In genomic region chr1:98174811-98175132, GRCm38 (mm10) we compare ENCODE assay signal across 18 mouse cellular contexts.
DNase-seq lines count a peak whose midpoint lies in the region; ATAC-seq lines count a peak whose summit lies in the region.
"Had no signal": no experiment of that assay in that cellular context is flagged by ENCODE, and none has a peak within 500 bp of the region (broad histone marks: within the 10 kb centered on the region; RNA-seq: fewer than 3 reads in every experiment).

No protein-coding gene starts in this region.

- no peaks in the 10 kb centered on the region for H3K4me1 ChIP-seq in neural tube, embryonic 12.5 days
- 0 out of 2 replicates have a peak, but pooled peaks cover 3% of the 10 kb centered on the region for H3K4me1 ChIP-seq in hindbrain, embryonic 12.5 days
- no peaks in the 10 kb centered on the region for H3K4me1 ChIP-seq in limb, embryonic 15.5 days
- H3K4me1 ChIP-seq in stomach, embryonic 15.5 days = no peaks in the 10 kb centered on the region
- H3K4me1 ChIP-seq: heart, embryonic 12.5 days; liver, embryonic 15.5 days had no signal

- H3K27me3 ChIP-seq in neural tube, embryonic 12.5 days (replicated peaks) = no peaks in the 10 kb centered on the region
- no peaks in the 10 kb centered on the region for H3K27me3 ChIP-seq in hindbrain, embryonic 12.5 days
- H3K27me3 ChIP-seq in limb, embryonic 15.5 days = no peaks in the 10 kb centered on the region
- no peaks in the 10 kb centered on the region for H3K27me3 ChIP-seq in stomach, embryonic 15.5 days (replicated peaks)
- H3K27me3 ChIP-seq: CH12.LX; heart, embryonic 12.5 days; liver, embryonic 15.5 days had no signal

- no peak overlapping the region for H3K27ac ChIP-seq in neural tube, embryonic 12.5 days
- peak overlapping the region; percentile 64 for H3K27ac ChIP-seq in hindbrain, embryonic 12.5 days
- 0 out of 2 replicates have a peak overlapping the region, but pooled peaks have one; percentile 35 for H3K27ac ChIP-seq in limb, embryonic 15.5 days
- H3K27ac ChIP-seq in stomach, embryonic 15.5 days = peak overlapping the region; percentile 40; the same call in 1 of the 2 replicates
- H3K27ac ChIP-seq: kidney, postnatal 0 days; liver, embryonic 15.5 days had no signal

- no peak overlapping the region for H3K9ac ChIP-seq in neural tube, embryonic 12.5 days
- no peak overlapping the region for H3K9ac ChIP-seq in hindbrain, embryonic 12.5 days
- H3K9ac ChIP-seq in limb, embryonic 15.5 days = no peak overlapping the region
- H3K9ac ChIP-seq in stomach, embryonic 15.5 days = no peak overlapping the region
- H3K9ac ChIP-seq: heart, embryonic 12.5 days; liver, embryonic 15.5 days had no signal

- no peak overlapping the region for H3K4me3 ChIP-seq in neural tube, embryonic 12.5 days
- no peak overlapping the region for H3K4me3 ChIP-seq in hindbrain, embryonic 12.5 days
- H3K4me3 ChIP-seq in limb, embryonic 15.5 days = no peak overlapping the region
- no peak overlapping the region for H3K4me3 ChIP-seq in stomach, embryonic 15.5 days (replicated peaks)
- H3K4me3 ChIP-seq: heart, embryonic 12.5 days; liver, embryonic 15.5 days had no signal

- DNase-seq in neural tube, embryonic 10.5 days (ENCODE audit: extremely low spot score, low spot score) = no peak
- no peak for DNase-seq in thymus, postnatal 25 days
- no peak for DNase-seq in spleen, postnatal 36 days (ENCODE audit: low spot score in 2 of 2)
- DNase-seq: cerebellum, adult 9-10 months; embryo, embryonic 11 days; gastrocnemius, postnatal 36 days; lung, postnatal 4 days; thymus, postnatal 4 days had no signal

- no peaks in the 10 kb centered on the region for H3K9me3 ChIP-seq in neural tube, embryonic 12.5 days
- no peaks in the 10 kb centered on the region for H3K9me3 ChIP-seq in hindbrain, embryonic 12.5 days (replicated peaks)
- H3K9me3 ChIP-seq in limb, embryonic 15.5 days = no peaks in the 10 kb centered on the region
- no peaks in the 10 kb centered on the region for H3K9me3 ChIP-seq in stomach, embryonic 15.5 days
- H3K9me3 ChIP-seq: heart, embryonic 12.5 days; liver, embryonic 15.5 days had no signal

- no peaks in the 10 kb centered on the region for H3K36me3 ChIP-seq in neural tube, embryonic 12.5 days
- H3K36me3 ChIP-seq in hindbrain, embryonic 12.5 days = no peaks in the 10 kb centered on the region
- H3K36me3 ChIP-seq in limb, embryonic 15.5 days = no peaks in the 10 kb centered on the region
- no peaks in the 10 kb centered on the region for H3K36me3 ChIP-seq in stomach, embryonic 15.5 days
- H3K36me3 ChIP-seq: heart, embryonic 12.5 days; liver, embryonic 15.5 days had no signal

- WGBS in neural tube, embryonic 12.5 days = 60% methylated on average over 4 of the region's 4 CpGs
- 59% methylated on average over 4 of the region's 4 CpGs for WGBS in hindbrain, embryonic 12.5 days
- WGBS in limb, embryonic 15.5 days = 52% methylated on average over 4 of the region's 4 CpGs
- 49% methylated on average over 4 of the region's 4 CpGs for WGBS in stomach, embryonic 15.5 days

- 0 out of 2 replicates have a peak, but pooled peaks have one; percentile 18 for ATAC-seq in neural tube, embryonic 12.5 days (ENCODE audit: low FRiP score, low read depth)
- peak; percentile 15; the same call in 1 of the 2 replicates for ATAC-seq in hindbrain, embryonic 12.5 days (ENCODE audit: low FRiP score)
- ATAC-seq in limb, embryonic 15.5 days (ENCODE audit: insufficient number of reproducible peaks, low FRiP score, low TSS enrichment, low read depth) = no peak
- no peak; the same call in 1 of the 2 replicates for ATAC-seq in stomach, embryonic 15.5 days (ENCODE audit: insufficient read depth, low FRiP score, low read depth)
- no peak for ATAC-seq in erythroid progenitor cell, adult 5-6 weeks (replicated peaks; ENCODE audit: low FRiP score, poor library complexity, severe bottlenecking)
- ATAC-seq: activated CD4-positive, CD25-positive, alpha-beta regulatory T cell, adult 4 months had no signal

- no peak overlapping the region for H3K4me2 ChIP-seq in neural tube, embryonic 12.5 days (replicated peaks)
- H3K4me2 ChIP-seq in hindbrain, embryonic 12.5 days (replicated peaks) = no peak overlapping the region
- no peak overlapping the region for H3K4me2 ChIP-seq in limb, embryonic 15.5 days
- 0 out of 2 replicates have a peak overlapping the region, but pooled peaks have one; percentile 8 for H3K4me2 ChIP-seq in stomach, embryonic 15.5 days
- H3K4me2 ChIP-seq: heart, embryonic 12.5 days; liver, embryonic 15.5 days had no signal

Comparison
In these comparisons a context has a peak if more than half of its experiments do, and no peak if none do; other contexts are left out.
1. ATAC-seq: peak in neural tube, embryonic 12.5 days (single experiment) and hindbrain, embryonic 12.5 days (single experiment); none in limb, embryonic 15.5 days (single experiment), stomach, embryonic 15.5 days (single experiment) and erythroid progenitor cell, adult 5-6 weeks (single experiment).